Mouse (Mus musculus): Measurements from ENCODE around the gene Tgfa.

Gene Tgfa

GRCm38 (mm10) chr6:86296126-86296525, 101.1 kb downstream of the Tgfa start:
- no peak for DNase-seq (ENCODE audit: low read depth, low spot score)

GRCm38 (mm10) chr6:86296938-86297337, 101.9 kb downstream of the Tgfa start:
- DNase-seq (ENCODE audit: low read depth, low spot score), result no peak

- no peak for DNase-seq (ENCODE audit: low read depth, low spot score)
Measured at GRCm38 (mm10) chr6:86298961-86299360, 103.9 kb downstream of the Tgfa start.

GRCm38 (mm10) chr6:86299381-86299780, 104.4 kb downstream of the Tgfa start:
- no peak for DNase-seq (ENCODE audit: low read depth, low spot score)

- no peak for DNase-seq (ENCODE audit: low read depth, low spot score)
Measured at GRCm38 (mm10) chr6:86305680-86306079, 110.7 kb downstream of the Tgfa start.

GRCm38 (mm10) chr6:86314011-86314410, 119.0 kb downstream of the Tgfa start:
- DNase-seq (ENCODE audit: low read depth, low spot score), result no peak

- DNase-seq (ENCODE audit: low read depth, low spot score), result no peak
Measured at GRCm38 (mm10) chr6:86317066-86317465, 122.0 kb downstream of the Tgfa start.

GRCm38 (mm10) chr6:86318855-86319254, 123.8 kb downstream of the Tgfa start:
- DNase-seq (ENCODE audit: low read depth, low spot score), result no peak

- DNase-seq (ENCODE audit: low read depth, low spot score), result no peak
Measured at GRCm38 (mm10) chr6:86322031-86322563, 127.1 kb downstream of the Tgfa start.

GRCm38 (mm10) chr6:86322991-86323390, 128.0 kb downstream of the Tgfa start:
- DNase-seq (ENCODE audit: low read depth, low spot score), result no peak

GRCm38 (mm10) chr6:86324400-86324799, 129.4 kb downstream of the Tgfa start:
- no peak for DNase-seq (ENCODE audit: low read depth, low spot score)
